Mouse (Mus musculus): ENCODE measurements around the gene Loxl3.

The Loxl3 gene

DNA sequence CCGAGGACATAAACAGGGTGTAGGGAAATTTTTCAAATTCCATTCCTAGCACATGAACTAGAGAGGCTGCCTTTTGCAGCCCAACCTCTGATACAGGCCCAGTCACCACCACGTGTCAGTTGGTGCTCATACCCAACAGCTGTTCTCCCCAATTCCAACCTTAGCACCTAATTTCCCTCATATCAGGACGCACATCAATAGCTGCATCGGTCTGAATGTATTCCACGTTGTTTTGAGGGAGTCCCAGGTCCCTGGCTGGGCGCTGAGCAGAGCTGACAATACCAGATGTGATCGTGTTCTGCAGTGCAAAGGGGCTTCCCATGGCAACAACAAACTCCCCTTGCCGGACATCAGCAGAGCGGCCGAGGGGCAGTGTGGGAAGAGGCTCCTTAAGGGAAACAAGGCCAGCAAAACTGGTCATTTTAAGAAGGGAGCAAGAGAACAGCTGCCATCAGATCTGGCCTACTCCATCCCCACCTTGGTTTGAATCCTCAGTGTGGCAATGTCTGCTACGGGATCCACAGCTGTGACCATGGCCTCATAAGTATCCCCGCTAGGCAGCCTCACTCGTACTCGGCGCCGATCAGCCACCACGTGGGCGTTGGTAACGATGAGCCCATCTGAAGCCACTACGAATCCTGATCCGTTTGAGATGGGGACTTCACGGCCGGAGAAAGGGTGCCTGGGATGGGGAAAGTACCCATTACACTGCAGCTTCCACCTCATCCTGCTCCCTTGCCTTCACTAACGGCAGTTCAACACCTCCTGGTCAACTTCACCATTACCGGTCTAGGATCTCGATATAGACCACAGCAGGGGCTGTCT lies 19.4 kb downstream of the Loxl3 start:
- no peak for DNase-seq (ENCODE audit: low read depth, low spot score)

DNA sequence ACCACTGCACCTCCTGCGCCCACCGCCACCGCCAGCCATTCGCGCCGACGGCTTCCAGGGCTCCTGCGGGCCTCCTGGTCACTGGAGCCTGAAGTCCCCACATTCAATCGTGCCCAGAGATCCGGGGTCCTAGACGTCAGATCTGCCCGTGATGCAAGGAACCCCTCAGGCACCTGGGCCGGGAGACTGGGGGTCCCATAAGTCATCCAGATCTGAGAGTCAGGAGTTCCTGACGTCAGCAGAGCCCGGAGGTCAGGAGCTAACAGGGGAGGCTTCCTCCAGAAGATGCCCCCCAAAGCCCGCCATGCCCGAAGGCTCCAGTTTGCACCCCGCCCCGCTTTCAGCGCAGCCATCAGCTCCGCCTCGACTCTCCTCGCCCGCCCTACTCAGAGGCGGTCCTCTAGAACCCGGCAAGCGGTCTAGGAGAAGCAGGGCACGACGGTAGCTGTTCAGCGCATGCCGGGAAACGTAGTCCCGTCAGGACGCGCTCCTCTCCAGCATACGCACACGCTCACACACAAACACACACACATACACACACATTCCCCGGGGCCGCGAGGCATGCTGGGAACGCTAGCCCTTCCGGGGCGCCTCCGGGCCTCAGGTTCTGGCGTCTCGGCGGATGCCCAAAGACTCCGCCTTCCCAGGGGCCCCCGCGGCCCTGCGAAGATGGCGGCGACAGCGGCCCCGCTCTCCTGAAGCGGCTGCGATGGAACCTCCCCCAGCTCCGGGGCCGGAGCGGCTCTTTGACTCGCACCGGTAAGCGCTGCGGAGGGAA lies 20.3 kb downstream of the Loxl3 start, which contains the start of gene Aup1:
Aup1 (plus strand) TSS at position 448 of the 778 bp plus-strand sequence.
- peak; percentile 96 for DNase-seq (ENCODE audit: low read depth, low spot score)

DNA sequence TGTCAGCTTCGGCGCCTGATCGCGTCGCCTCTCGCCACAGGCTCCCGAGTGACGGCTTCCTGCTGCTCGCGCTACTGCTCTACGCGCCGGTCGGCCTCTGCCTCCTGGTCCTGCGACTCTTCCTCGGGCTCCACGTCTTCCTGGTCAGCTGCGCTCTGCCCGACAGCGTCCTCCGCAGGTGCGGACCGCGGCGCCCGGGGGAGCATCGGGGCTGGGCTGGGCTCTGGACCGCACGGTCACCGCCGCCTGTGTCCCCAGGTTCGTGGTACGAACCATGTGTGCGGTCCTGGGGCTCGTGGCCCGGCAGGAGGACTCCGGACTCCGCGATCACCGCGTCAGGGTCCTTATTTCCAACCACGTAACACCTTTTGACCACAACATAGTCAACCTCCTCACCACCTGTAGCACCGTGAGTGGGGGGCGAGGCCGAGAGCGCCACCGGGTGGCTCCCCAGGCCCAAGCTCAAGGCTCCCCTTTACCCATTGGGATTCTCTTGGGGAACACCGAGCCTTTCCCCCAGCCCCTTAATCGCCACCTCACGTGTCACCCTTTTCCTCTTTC lies 21.0 kb downstream of the Loxl3 start, which contains the start of gene Htra2:
Htra2 (minus strand) TSS at position 403 of the 561 bp plus-strand sequence.
- DNase-seq (ENCODE audit: low read depth, low spot score), result no peak

DNA sequence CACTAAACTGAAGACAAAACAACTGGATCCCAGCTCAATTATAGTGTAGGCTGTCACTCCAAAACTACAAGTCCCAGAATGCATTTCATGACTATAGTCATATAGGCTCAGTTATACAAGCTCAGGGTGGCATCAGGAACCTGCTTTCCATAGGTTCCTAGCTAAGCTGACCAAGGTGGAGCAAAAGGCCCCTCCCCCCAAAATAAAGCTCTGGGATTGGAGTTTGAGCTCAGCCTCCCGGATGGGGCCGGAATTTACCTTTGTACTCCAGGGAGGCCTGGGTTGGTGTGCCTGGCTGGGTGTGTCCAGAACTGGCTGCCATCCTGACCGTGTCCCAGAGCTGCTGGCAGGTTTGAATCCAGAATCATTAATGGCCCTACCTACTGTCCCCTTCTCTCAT lies 23.8 kb downstream of the Loxl3 start, which contains the start of gene Dqx1:
Dqx1 (plus strand) TSS at position 55 of the 400 bp plus-strand sequence.
- no peak for DNase-seq (ENCODE audit: low read depth, low spot score)

DNA sequence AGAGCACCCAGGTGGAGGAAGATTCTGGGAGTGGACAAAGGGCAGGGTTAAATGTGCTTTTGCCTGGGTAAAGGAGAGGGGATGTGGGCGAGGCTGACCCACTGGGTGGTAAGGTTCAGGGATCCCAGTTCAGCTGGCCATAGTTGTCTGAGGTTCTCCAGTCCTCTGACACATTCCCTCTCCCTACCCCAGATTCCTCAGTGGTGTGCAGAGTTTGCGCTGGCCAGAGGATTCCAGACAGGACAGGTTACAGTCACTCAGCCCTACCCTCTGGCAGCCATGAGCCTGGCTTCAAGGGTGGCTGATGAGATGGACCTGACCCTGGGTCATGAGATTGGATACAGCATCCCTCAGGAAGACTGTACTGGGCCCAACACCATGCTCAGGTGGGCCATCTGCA lies 24.8 kb downstream of the Loxl3 start:
- DNase-seq (ENCODE audit: low read depth, low spot score), result no peak

DNA sequence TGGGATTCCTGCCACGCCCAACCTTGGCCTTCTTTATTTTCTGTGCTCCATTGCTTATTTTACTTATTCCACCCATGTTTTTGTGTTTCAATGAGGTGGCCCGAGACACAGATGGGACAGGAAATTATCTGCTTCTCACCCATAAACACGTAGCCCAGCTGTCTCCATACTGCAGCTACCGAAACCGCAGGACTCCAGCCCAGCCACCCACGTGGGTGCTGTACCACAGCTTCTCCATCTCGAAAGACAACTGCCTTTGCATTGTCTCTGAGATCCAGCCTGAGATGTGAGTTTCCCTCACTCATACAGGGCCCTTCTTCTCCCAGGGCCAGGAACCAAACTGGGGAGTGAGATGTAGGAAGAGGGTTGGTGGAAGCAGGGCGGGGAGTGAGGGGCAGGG lies 32.0 kb downstream of the Loxl3 start:
- DNase-seq (ENCODE audit: low read depth, low spot score), result no peak

DNA sequence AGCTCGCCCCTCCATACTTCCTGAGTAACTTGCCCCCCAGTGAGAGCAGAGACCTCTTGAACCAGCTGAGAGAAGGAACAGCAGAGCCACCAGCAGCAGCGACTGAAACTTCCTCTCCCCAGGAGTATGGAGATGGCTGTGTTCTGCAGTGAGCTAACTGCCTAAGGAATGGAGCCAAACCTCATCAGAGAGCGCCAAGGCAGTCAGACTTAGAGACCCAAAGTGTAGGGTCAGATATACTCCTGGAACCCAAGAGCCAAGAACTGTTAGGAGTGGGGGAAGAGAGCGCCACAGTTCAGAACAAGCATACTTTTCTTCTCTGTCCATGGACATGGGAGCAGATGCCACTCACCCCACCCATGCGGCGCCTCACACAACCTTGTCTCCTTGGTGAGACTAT lies 32.5 kb downstream of the Loxl3 start:
- DNase-seq (ENCODE audit: low read depth, low spot score), result no peak

DNA sequence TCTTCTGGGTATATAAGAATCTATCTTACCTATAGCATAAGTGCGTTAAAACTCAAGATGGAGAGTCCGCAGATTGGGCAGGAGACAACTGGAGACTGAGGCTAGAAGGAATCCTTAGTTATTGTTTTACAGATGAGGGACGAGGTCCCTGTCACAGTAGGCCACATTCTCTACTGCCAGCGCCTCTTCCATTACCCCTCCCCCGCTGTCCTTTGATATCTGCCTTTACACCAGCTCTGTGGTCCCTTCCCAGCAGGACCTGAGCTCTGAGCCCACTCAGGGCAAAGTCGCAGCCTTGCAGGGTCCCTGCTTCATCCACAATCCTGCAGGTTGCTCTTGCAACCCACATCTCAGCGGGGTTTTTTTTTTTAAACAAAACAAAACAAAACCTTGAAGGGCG lies 34.2 kb downstream of the Loxl3 start:
- no peak for DNase-seq (ENCODE audit: low read depth, low spot score)

DNA sequence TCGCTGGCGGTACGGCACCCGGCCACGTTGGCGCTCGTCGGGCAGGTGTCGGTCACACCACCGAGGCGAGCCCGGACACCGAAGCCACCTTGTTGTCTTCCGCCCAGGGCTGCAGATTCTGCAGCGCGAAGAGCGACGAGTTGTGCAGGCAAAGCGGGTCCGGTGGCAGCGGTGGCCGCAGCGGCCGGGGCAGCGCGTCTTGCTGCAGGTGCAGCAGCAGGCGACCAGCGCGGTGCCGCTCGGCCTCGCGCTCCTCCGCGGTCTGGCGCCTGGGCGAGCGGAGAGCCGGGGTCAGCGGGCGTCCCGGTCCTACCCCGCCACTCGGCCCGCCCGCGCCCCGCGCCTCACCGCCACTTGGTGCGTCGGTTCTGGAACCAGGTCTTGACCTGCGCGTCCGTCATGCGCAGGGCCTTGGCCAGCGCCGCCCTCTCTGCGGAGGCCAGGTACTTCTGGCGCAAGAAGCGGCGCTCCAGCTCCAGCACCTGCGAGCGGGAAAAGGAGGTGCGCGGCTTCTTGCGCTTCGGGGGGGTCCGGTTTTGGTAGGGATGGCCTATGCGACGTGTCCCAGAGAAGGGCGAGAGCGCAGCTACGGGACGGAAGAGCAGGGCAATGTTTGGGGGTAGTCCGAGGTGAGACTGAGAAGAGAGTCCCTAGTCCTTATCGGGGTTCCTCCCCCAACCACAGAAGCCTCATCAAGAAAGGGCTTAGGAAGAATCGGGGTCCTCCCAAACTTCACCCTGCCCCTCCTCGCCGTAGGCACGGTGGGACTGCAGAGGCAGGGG lies 34.9 kb downstream of the Loxl3 start:
- no peak for DNase-seq (ENCODE audit: low read depth, low spot score)

DNA sequence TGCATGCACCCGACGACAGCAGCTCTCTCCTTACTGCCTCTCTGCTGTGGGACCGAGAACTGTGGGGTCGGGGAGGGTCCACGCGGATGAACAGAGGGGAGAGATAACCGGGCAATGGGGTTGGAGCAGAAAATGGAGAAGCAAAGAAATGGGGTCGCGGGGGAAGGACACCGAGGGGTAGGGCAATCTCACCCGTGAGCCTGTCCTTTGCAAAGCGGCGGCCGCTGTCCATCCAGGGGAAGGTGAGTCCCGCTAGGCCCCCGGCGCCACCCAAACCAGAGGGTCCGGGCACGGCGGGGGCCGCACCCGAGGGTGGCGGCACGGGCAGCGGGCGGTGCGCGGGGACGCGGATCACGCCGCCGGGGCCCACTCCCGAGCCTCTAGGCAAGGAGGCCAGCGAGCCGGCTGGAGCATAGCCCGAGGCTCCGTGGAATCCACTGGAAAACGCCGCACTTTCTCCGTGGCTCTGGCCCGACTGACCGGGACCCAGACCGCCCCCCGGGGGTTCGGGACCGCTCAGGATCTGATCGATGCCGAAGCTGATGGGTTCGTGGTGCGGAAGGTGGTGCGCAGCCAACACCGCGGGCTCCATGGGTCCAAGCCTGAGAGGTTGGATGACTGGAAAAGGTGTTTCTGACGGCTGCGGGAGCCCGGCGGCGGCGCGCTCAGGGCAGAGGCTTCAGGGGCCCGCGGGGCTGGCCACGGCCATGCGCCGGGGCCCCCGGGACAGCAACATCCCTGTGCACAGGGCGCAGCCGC lies 35.7 kb downstream of the Loxl3 start:
- DNase-seq (ENCODE audit: low read depth, low spot score), result no peak

DNA sequence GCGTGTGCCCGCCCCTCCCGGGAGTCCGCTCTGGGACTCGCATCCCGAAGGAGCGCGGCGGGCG lies 36.1 kb downstream of the Loxl3 start, which contains the start of gene Tlx2:
Tlx2 (minus strand) TSS at position 47 of the 64 bp plus-strand sequence.
- no peak for DNase-seq (ENCODE audit: low read depth, low spot score)

DNA sequence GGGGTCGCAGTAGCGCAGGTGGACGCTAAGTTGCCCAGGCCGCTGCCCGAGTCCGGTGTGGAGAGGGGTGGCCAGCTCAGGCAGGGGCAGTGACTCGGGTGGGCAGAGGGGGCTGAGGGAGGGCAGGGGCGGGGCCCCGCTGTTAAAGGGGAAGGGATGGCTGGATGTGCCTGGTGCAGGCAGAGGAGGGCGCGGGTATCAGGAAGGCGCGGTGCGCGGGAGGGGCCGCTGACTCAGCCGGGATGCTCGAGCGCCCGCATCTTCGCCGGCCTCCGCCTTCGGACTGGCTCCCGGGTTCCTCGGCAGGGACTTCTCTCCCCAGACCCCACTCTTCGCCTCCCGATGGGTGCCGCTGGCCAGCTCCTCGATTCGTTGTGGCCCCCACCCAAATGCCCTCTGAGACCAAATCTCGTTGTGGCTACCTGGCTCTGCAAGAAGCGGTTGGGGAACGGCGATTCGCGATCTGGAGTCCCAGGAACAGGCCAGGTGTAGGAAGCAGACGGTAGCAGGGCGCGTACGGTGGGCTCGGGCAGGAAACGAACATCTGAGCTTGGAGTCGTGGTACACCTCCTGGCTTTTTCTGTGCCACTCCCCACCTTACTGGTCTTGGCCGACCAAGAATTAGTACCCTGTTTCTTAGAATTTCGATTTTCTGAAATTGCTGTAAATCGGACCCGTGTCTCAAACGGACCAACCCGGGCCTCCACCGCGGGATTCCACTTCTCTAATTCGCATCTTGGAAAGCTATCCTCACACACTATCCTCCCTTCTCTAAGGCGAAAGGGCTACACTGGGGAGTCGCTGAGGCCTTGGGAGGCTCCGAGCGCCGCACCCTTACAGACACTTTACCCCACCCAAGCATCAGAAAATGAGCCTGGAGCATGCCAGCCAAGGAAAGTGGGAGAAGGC lies 36.6 kb downstream of the Loxl3 start:
- DNase-seq (ENCODE audit: low read depth, low spot score), result no peak

DNA sequence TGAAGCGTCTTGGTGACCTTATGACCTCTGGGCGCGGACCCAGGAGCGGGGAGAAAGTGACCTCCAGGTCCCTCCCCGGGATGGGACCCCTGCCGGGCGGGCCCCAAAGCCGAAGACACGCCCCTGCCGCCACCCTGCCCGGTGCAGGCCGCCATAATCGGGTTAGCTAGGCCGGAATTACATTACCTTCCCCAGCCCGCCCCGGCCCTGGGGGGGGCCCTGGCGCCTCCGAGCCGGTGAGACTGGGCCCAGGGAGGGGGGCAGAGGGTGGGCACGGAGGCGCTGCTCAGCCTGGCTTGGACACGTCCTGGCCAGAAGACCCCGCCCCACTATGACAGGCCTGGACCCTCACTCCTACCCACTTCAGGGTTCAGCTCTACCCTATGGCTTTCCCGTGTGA lies 37.2 kb downstream of the Loxl3 start:
- no peak for DNase-seq (ENCODE audit: low read depth, low spot score)

DNA sequence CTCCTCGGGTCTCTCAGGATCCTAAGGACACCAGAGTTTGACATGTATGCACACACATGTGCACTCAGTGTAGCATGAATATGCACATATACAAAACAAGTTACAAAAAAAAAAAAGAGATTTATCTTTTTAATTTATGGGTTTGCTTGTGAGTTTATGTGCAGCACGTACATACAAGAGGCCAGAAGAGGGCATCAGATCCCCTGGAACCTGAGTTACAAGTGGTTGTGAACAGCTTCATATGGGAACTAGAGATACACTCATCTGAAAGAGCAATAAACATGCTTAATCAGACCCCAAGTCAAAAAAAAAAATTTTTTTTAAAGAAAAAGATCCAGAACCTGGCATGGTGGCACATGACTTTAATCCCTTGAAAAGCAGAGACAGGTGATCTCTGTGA lies 41.0 kb downstream of the Loxl3 start:
- no peak for DNase-seq (ENCODE audit: low read depth, low spot score)

DNA sequence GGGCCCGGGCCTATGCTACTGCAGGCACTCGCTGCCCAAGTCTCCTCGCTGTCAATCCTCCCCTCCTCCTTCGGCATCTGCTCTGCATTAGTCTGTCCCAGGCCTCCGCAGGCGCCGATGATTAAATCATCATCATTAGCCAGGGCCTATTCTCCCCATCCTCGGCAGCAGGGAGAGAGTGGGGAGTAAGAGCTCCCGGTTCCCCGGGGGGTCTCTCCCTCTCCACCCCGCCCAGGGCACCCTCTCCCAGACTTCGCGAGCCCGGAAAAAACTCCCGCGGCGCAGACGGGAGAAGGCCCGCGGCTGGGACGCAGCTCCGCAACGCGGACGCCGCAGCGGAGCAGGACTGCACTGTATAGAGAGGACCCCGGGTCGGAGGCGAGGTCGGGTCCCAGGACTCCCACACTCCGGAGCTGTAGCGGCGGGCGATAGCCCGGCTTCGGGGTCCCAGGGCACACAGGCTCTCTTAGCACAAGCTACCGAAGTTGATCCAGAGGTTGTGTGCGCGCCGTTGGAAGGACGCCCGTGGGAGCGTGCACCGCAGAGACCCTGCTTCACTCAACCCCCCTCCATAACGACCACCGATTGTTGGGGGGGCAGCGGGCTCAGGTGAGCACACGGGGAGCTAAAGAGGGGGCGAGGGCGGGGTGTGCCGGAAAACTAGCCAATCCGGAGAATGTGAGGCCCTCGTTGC lies 43.8 kb downstream of the Loxl3 start, which contains the start of gene Pcgf1:
Pcgf1 (plus strand) TSS at position 240 of the 694 bp plus-strand sequence.
- no peak for DNase-seq (ENCODE audit: low read depth, low spot score)

DNA sequence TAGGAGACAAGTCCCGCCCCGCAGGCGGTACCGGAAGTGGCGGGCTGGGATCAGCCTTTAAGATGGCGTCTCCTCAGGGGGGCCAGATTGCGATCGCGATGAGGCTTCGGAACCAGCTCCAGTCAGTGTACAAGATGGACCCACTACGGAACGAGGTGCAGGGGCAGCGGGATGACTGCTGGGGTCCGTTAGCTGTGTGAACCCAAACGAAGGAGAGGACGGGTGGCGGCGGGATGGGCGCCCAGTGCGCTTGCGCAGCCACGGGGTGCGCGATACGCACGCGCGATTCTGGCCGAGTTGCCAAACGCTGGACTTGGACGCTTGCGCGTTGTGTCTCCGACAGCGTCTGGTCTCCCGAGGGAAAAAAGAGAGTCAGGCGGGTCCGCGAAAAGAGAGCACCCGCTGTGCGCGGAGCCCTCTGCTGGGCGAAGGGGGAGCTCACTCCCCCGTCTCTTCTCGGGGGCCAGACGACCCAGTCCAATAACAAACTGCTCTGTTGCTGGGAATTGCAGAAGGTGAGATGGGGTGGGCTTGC lies 44.4 kb downstream of the Loxl3 start:
- peak; percentile 98 for DNase-seq (ENCODE audit: low read depth, low spot score)

DNA sequence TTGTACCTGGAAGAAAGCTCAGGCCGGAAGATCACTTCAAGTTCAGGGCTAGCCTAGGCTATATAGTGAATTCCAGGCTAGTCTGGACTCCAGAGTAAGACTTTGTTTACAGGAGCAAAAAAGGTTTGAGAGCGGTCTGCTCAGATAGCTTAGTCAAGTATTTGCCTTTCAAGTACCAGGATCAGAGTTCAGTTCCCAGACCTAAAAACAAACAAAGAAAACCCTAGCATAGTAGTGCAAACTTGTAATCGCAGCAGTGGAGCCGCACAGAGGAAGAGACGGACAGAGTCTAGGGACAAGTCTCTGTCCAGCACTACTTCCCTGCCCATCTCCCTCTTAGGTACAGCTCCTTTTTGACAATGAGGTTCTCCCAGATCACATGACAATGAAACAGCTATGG lies 46.2 kb downstream of the Loxl3 start:
- DNase-seq (ENCODE audit: low read depth, low spot score), result no peak

DNA sequence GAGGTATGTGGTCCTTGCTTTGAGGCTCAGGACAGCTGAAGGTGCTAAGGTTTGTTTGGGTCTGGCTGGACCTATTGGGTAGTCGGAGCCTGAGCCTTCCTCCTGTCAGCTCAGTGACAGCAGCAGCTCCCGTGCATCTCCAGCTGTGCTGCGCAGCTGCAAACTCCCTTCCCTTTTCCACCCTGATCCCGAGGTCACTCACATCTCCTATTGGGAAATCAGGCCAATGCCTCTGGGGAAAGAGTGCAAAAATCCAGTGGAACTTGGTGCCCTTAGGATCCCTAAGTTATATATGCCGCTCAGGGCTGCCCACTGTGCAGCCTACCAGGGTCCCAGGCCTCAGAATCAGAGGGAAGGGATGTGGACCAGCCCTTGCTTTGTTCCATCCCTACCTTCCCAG lies 49.5 kb downstream of the Loxl3 start:
- DNase-seq (ENCODE audit: low read depth, low spot score), result no peak

DNA sequence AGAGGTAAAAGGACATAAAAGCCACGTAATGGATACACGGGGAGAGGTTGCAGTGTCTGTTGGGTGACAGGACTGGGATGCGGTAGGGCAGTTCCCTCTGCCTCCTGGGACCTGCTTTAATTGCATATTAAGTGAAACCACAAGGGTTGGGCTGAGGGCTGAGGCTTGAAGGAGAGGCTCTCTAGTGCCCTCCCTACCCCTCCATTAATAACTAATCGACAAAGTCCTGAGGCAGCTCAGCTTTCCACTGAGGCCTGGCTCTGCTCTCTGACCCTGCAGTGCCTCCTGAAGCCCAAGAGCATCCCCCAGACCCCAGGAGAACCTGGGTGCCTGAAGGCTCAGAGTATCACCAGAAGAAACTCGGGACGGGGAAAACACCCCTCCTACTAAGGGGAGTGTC lies 50.5 kb downstream of the Loxl3 start:
- DNase-seq (ENCODE audit: low read depth, low spot score), result no peak
